Mouse (Mus musculus): ENCODE data around the gene Rgs10. TPM values are rescaled to one million over a fixed set of nuclear protein-coding genes. Genes with fewer than 3 reads are reported as not detected.
"Not testable (repeated sequence)": the region's sequence is repeated elsewhere in the genome, so short reads cannot be mapped to it uniquely, and the experiment has no call there.

Rgs10 gene
- polyA plus RNA-seq, 1 experiment from 2014 or later: 21.9 TPM

- no peak overlapping the region for H3K27ac ChIP-seq (replicated peaks)
- no peaks in the 10 kb centered on the region for H3K9me3 ChIP-seq
- H3K4me3 ChIP-seq: no peak overlapping the region
- no peaks in the 10 kb centered on the region for H3K36me3 ChIP-seq
- H3K9ac ChIP-seq (replicated peaks): no peak overlapping the region
- no peak for ATAC-seq (replicated peaks)
- no peaks in the 10 kb centered on the region for H3K27me3 ChIP-seq
- peaks cover 3% of the 10 kb centered on the region; the same call in 1 of the 2 replicates for H3K4me1 ChIP-seq
- no peak overlapping the region for H3K4me2 ChIP-seq (replicated peaks)
- 77% methylated on average over 8 of the region's 8 CpGs for WGBS
These were observed 71.6 kb downstream of the Rgs10 start for GRCm38 (mm10) chr7:128346991-128347390.

- WGBS: 59% methylated on average over 2 of the region's 2 CpGs
- H3K9ac ChIP-seq (replicated peaks): no peak overlapping the region
- no peaks in the 10 kb centered on the region for H3K9me3 ChIP-seq
These were observed 72.0 kb downstream of the Rgs10 start for GRCm38 (mm10) chr7:128346522-128346921.

GRCm38 (mm10) chr7:128345691-128346090 is 72.9 kb downstream of the Rgs10 start:
- H3K27ac ChIP-seq (replicated peaks): no peak overlapping the region
- no peaks in the 10 kb centered on the region for H3K9me3 ChIP-seq
- peaks cover 3% of the 10 kb centered on the region; the same call in 1 of the 2 replicates for H3K4me1 ChIP-seq
- no peak overlapping the region for H3K9ac ChIP-seq (replicated peaks)
- 87% methylated on average over 6 of the region's 6 CpGs for WGBS
- no peaks in the 10 kb centered on the region for H3K27me3 ChIP-seq
- no peaks in the 10 kb centered on the region for H3K36me3 ChIP-seq
- no peak for ATAC-seq (replicated peaks)
- H3K4me2 ChIP-seq (replicated peaks): no peak overlapping the region
- H3K4me3 ChIP-seq: no peak overlapping the region

More at GRCm38 (mm10) chr7:128346522-128346921, 72.0 kb downstream of the Rgs10 start:
- Histone ChIP-seq H3K36me3 (no peaks in the 10 kb centered on the region), H3K4me3 (no peak overlapping the region), H3K27me3 (no peaks in the 10 kb centered on the region), H3K4me2 (replicated peaks) (no peak overlapping the region), H3K27ac (replicated peaks) (no peak overlapping the region), H3K4me1 (peaks cover 3% of the 10 kb centered on the region; the same call in 1 of the 2 replicates)
- no peak for ATAC-seq (replicated peaks)

- H3K27me3 ChIP-seq: no peaks in the 10 kb centered on the region
- peaks cover 3% of the 10 kb centered on the region; the same call in 1 of the 2 replicates for H3K4me1 ChIP-seq
- no peak overlapping the region for H3K4me3 ChIP-seq
- no peak overlapping the region for H3K9ac ChIP-seq (replicated peaks)
- H3K9me3 ChIP-seq: no peaks in the 10 kb centered on the region
- 66% methylated on average over 6 of the region's 6 CpGs for WGBS
- ATAC-seq (replicated peaks): no peak
- no peak overlapping the region for H3K4me2 ChIP-seq (replicated peaks)
- H3K36me3 ChIP-seq: no peaks in the 10 kb centered on the region
- no peak overlapping the region for H3K27ac ChIP-seq (replicated peaks)
These were observed 73.5 kb downstream of the Rgs10 start for GRCm38 (mm10) chr7:128344928-128345653.

GRCm38 (mm10) chr7:128344488-128344887 is 74.1 kb downstream of the Rgs10 start:
- no peaks in the 10 kb centered on the region for H3K27me3 ChIP-seq
- H3K9me3 ChIP-seq: no peaks in the 10 kb centered on the region
- 87% methylated on average over 7 of the region's 7 CpGs for WGBS
- H3K4me2 ChIP-seq (replicated peaks): no peak overlapping the region
- no peak for ATAC-seq (replicated peaks)
- H3K36me3 ChIP-seq: no peaks in the 10 kb centered on the region
- H3K4me3 ChIP-seq: no peak overlapping the region
- peaks cover 3% of the 10 kb centered on the region; the same call in 1 of the 2 replicates for H3K4me1 ChIP-seq
- no peak overlapping the region for H3K9ac ChIP-seq (replicated peaks)
- no peak overlapping the region for H3K27ac ChIP-seq (replicated peaks)

GRCm38 (mm10) chr7:128342691-128343090 is 75.9 kb downstream of the Rgs10 start:
- not testable (repeated sequence) for H3K4me2 ChIP-seq (replicated peaks); H3K27ac ChIP-seq (replicated peaks); H3K4me1 ChIP-seq; H3K36me3 ChIP-seq; H3K27me3 ChIP-seq; ATAC-seq (replicated peaks); H3K9me3 ChIP-seq; H3K9ac ChIP-seq (replicated peaks); H3K4me3 ChIP-seq
- 89% methylated on average over 8 of the region's 10 CpGs for WGBS

GRCm38 (mm10) chr7:128340321-128340720 is 78.2 kb downstream of the Rgs10 start:
- H3K36me3 ChIP-seq; H3K27ac ChIP-seq (replicated peaks); ATAC-seq (replicated peaks); H3K4me2 ChIP-seq (replicated peaks); H3K9me3 ChIP-seq; H3K9ac ChIP-seq (replicated peaks); H3K4me3 ChIP-seq; H3K27me3 ChIP-seq; H3K4me1 ChIP-seq: not testable (repeated sequence)
- WGBS: 90% methylated on average over 9 of the region's 9 CpGs

GRCm38 (mm10) chr7:128332896-128333295 is 85.7 kb downstream of the Rgs10 start:
- H3K4me2 ChIP-seq (replicated peaks): no peak overlapping the region
- H3K9ac ChIP-seq (replicated peaks): no peak overlapping the region
- H3K9me3 ChIP-seq: no peaks in the 10 kb centered on the region
- 80% methylated on average over 1 of the region's 1 CpGs for WGBS
- H3K36me3 ChIP-seq: no peaks in the 10 kb centered on the region
- H3K27ac ChIP-seq (replicated peaks): no peak overlapping the region
- no peak for ATAC-seq (replicated peaks)
- no peak overlapping the region for H3K4me3 ChIP-seq
- H3K4me1 ChIP-seq: no peaks in the 10 kb centered on the region
- no peaks in the 10 kb centered on the region for H3K27me3 ChIP-seq

GRCm38 (mm10) chr7:128330981-128331380 is 87.6 kb downstream of the Rgs10 start:
- H3K9me3 ChIP-seq: no peaks in the 10 kb centered on the region
- 58% methylated on average over 9 of the region's 9 CpGs for WGBS
- no peaks in the 10 kb centered on the region for H3K27me3 ChIP-seq
- H3K36me3 ChIP-seq: no peaks in the 10 kb centered on the region
- ATAC-seq (replicated peaks): no peak
- no peaks in the 10 kb centered on the region for H3K4me1 ChIP-seq
- no peak overlapping the region for H3K4me2 ChIP-seq (replicated peaks)
- H3K9ac ChIP-seq (replicated peaks): no peak overlapping the region
- H3K27ac ChIP-seq (replicated peaks): no peak overlapping the region
- no peak overlapping the region for H3K4me3 ChIP-seq

- Histone ChIP-seq H3K9ac (replicated peaks) (no peak overlapping the region), H3K4me1 (no peaks in the 10 kb centered on the region), H3K4me3 (no peak overlapping the region), H3K36me3 (no peaks in the 10 kb centered on the region), H3K27me3 (no peaks in the 10 kb centered on the region), H3K9me3 (no peaks in the 10 kb centered on the region), H3K27ac (replicated peaks) (no peak overlapping the region), H3K4me2 (replicated peaks) (no peak overlapping the region)
- 100% methylated on average over 1 of the region's 1 CpGs for WGBS
- ATAC-seq (replicated peaks): no peak
These were observed 93.6 kb downstream of the Rgs10 start for GRCm38 (mm10) chr7:128324977-128325376.

Other genes starting within 250 kb of the Rgs10 start
- 0.78 TPM in 1 of 2 replicates, not detected in the other for gene Cox6a2, start 212.4 kb downstream of the Rgs10 start, polyA plus RNA-seq (2015; fragmentation: Nextera tagmentation; extraction: Ambion mirVana)
- 11.0 and 12.0 TPM in 2 replicates for gene Armc5, start 181.4 kb downstream of the Rgs10 start, polyA plus RNA-seq (2015; fragmentation: Nextera tagmentation; extraction: Ambion mirVana)
- gene 9130023H24Rik, start 180.7 kb downstream of the Rgs10 start, polyA plus RNA-seq (2015; fragmentation: Nextera tagmentation; extraction: Ambion mirVana): 8.8 and 9.7 TPM in 2 replicates
- gene Tgfb1i1, start 171.9 kb downstream of the Rgs10 start, polyA plus RNA-seq (2015; fragmentation: Nextera tagmentation; extraction: Ambion mirVana): 14.0 and 14.6 TPM in 2 replicates
- gene Slc5a2, start 153.1 kb downstream of the Rgs10 start, polyA plus RNA-seq (2015; fragmentation: Nextera tagmentation; extraction: Ambion mirVana): not detected in 2 replicates
- 13.1 and 14.2 TPM in 2 replicates for gene BC017158, start 120.6 kb downstream of the Rgs10 start, polyA plus RNA-seq (2015; fragmentation: Nextera tagmentation; extraction: Ambion mirVana)
- gene Tial1, start 43.0 kb upstream of the Rgs10 start, polyA plus RNA-seq (2015; fragmentation: Nextera tagmentation; extraction: Ambion mirVana): 31.6 and 35.0 TPM in 2 replicates
- 1.4 and 2.2 TPM in 2 replicates for gene Bag3, start 104.9 kb upstream of the Rgs10 start, polyA plus RNA-seq (2015; fragmentation: Nextera tagmentation; extraction: Ambion mirVana)
- 295 and 316 TPM in 2 replicates for gene Inpp5f, start 192.6 kb upstream of the Rgs10 start, polyA plus RNA-seq (2015; fragmentation: Nextera tagmentation; extraction: Ambion mirVana)